Mouse (Mus musculus) limb, embryonic 14.5 days (tissue): ENCODE data around the gene Aicda. TPM values are rescaled to one million over a fixed set of nuclear protein-coding genes. Genes with fewer than 3 reads are reported as not detected.

ENCODE experiments used
- ATAC-seq: fragments of 200-750 bp; cut with Nextera tagmentation; 2 replicates; pipeline ENCODE4 v1.8.0; 2017; ENCODE audit warnings: low read depth, moderate number of reproducible peaks, moderate TSS enrichment; ENCODE audit not compliant: low FRiP score
- DNase-seq: peaks from one replicate; pipeline ENCODE4 v3.0.0-alpha.2; 2015; ENCODE audit warnings: low spot score
- H3K27ac ChIP-seq: fragments of 300-500 bp; sonication (generic); replicated peaks from 2 replicates; pipeline ENCODE4 v1.5.1; 2014; ENCODE audit warnings: low read depth, mild to moderate bottlenecking, low read length, moderate library complexity, mixed read lengths
- H3K27me3 ChIP-seq: fragments of 300-500 bp; sonication (generic); 2 replicates; pipeline ENCODE4 v1.6.1; 2014; ENCODE audit warnings: low read length, mixed read lengths; ENCODE audit not compliant: control insufficient read depth, insufficient read depth
- H3K36me3 ChIP-seq: fragments of 300-500 bp; sonication (generic); 2 replicates; pipeline ENCODE4 v1.6.1; 2014; ENCODE audit warnings: mild to moderate bottlenecking, low read length, moderate library complexity, mixed read lengths; ENCODE audit not compliant: control insufficient read depth, insufficient read depth
- H3K4me1 ChIP-seq: fragments of 300-500 bp; sonication (generic); 2 replicates; pipeline ENCODE4 v1.6.1; 2014; ENCODE audit warnings: antibody characterized with exemption, low read length, mixed read lengths; ENCODE audit not compliant: control insufficient read depth, insufficient read depth
- H3K4me2 ChIP-seq: fragments of 300-500 bp; sonication (generic); replicated peaks from 2 replicates; pipeline ENCODE4 v1.6.1; 2014; ENCODE audit warnings: low read depth, mild to moderate bottlenecking, low read length, moderate library complexity; ENCODE audit not compliant: severe bottlenecking
- H3K4me3 ChIP-seq: fragments of 300-500 bp; sonication (generic); replicated peaks from 2 replicates; pipeline ENCODE4 v1.5.1; 2014; ENCODE audit warnings: low read length
- H3K9ac ChIP-seq: fragments of 300-500 bp; sonication (generic); 2 replicates; pipeline ENCODE4 v1.6.1; 2014; ENCODE audit warnings: mild to moderate bottlenecking, low read depth, low read length, moderate library complexity; ENCODE audit not compliant: severe bottlenecking
- H3K9me3 ChIP-seq: fragments of 300-500 bp; sonication (generic); 2 replicates; pipeline ENCODE4 v1.6.1; 2016; ENCODE audit warnings: low read length; ENCODE audit not compliant: control insufficient read depth
- POLR2A ChIP-seq: fragments of 200-500 bp; IDR thresholded peaks from 2 replicates; pipeline ENCODE4 v1.8.0; 2012; ENCODE audit warnings: inconsistent platforms, mild to moderate bottlenecking, moderate library complexity, borderline replicate concordance; ENCODE audit not compliant: insufficient read depth, insufficient read length; ENCODE audit errors: extremely low read depth
- WGBS: fragments of 180-500 bp; shearing (Covaris S2); extraction: QIAGEN DNeasy Blood & Tissue Kit; methylation state at CpG from one replicate; pipeline ENCODE4 v1.1.7; 2014; 5-methylcytosine and 5-hydroxymethylcytosine counted together
- polyA plus RNA-seq, 2 experiments: library from polyadenylated mRNA; depleted of rRNA in 1 of 2; stranded (reverse) in 1 of 2; unstranded in 1 of 2; fragments of >200 nt; fragmentation: Nextera tagmentation in 1 of 2; extraction: Ambion mirVana in 1 of 2; gene quantifications; 2 replicates each; pipeline versions ENCODE4 v1.2.1 to v1.2.3; 2012 to 2014

Aicda gene
- polyA plus RNA-seq, 2 experiments = 0.19 to 0.23 TPM

DNA sequence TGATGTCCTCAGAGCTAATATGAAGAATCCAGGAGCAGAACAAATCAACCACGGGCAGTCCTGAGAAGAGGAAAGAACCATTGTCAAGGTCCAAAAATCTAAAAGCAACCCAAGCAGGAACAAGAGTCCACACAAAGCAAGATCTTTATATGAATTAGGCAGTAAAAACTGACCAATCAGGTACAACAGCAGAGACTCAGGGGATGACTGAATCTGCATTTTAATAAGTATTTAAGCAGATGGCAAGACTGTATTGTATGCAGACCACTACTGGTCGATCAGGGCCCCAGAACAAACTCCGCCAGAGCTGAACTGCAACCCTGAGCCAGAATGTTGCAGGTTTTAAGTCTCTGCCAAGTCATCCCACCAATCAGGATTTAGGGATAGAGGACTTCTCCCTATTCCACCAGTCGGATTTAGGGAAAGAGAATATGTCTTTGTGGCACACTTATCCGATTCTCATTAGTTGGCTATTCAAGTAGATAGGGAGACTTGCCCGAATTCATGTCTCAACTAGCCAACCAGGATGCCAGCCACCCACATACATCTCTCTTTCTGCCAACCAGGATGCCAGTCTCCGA is 46.6 kb downstream of the Aicda start:
- no peak for ATAC-seq
- WGBS = 82% methylated on average over 7 of the region's 7 CpGs
- no peak overlapping the region for H3K4me2 ChIP-seq

DNA sequence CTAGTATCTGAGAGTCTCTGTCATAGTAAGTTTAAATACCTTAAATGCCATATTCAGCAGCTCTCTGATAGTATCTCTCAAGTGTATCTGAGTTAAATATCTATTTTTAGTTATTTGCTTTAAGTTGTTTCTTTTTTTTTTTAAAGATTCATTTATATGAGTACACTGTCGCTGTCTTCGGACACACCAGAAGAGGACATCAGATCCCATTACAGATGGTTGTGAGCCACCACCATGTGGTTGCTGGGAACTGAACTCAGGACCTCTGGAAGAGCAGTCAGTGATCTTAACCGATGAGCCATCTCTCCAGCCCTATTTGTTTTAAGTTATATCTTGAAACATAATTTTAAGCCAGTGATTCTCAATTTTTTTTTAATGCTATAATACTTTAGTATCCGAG is 47.4 kb downstream of the Aicda start:
- Histone ChIP-seq H3K36me3 (no peaks in the 10 kb centered on the region), H3K27ac (no peak overlapping the region), H3K4me2 (no peak overlapping the region), H3K9me3 (no peaks in the 10 kb centered on the region), H3K9ac (no peak overlapping the region), H3K27me3 (no peaks in the 10 kb centered on the region), H3K4me1 (no peaks in the 10 kb centered on the region), H3K4me3 (no peak overlapping the region)
- WGBS = 87% methylated on average over 4 of the region's 4 CpGs
- TF ChIP-seq POLR2A = no peak
- no peak for ATAC-seq
- DNase-seq = no peak

More for the DNA sequence above, 46.6 kb downstream of the Aicda start:
- H3K4me3 ChIP-seq = no peak overlapping the region
- no peaks in the 10 kb centered on the region for H3K27me3 ChIP-seq
- no peak overlapping the region for H3K9ac ChIP-seq
- H3K27ac ChIP-seq = no peak overlapping the region
- DNase-seq = no peak
- no peaks in the 10 kb centered on the region for H3K9me3 ChIP-seq
- H3K36me3 ChIP-seq = no peaks in the 10 kb centered on the region
- no peaks in the 10 kb centered on the region for H3K4me1 ChIP-seq
- TF ChIP-seq POLR2A = no peak

DNA sequence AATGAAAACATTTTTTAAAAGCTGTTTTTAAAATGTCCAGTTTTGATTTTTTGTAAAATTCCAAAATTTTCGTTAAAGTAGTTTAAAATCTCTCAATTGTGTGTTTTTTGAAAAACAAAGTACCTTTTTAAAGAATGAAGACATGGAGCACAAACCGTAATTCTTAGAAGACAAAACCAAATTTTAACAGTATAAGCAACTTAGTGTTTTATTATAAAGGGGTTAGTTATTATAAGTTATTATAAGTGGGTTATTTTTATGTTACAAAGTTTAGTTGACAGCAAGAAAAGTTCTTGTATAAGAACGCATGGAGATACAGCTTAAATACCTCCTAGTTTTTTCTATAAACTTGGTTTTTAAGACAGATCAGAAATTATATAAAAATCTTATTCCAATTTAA is 48.0 kb downstream of the Aicda start:
- H3K27ac ChIP-seq = no peak overlapping the region
- no peak for DNase-seq
- 85% methylated on average over 3 of the region's 3 CpGs for WGBS
- H3K27me3 ChIP-seq = no peaks in the 10 kb centered on the region
- no peaks in the 10 kb centered on the region for H3K36me3 ChIP-seq
- no peak for TF ChIP-seq POLR2A
- peak overlapping the region; percentile 36 for H3K4me3 ChIP-seq
- H3K9me3 ChIP-seq = no peaks in the 10 kb centered on the region
- peak overlapping the region; percentile 44 for H3K4me2 ChIP-seq
- H3K4me1 ChIP-seq = no peaks in the 10 kb centered on the region
- H3K9ac ChIP-seq = no peak overlapping the region; the same call in 1 of the 2 replicates
- no peak for ATAC-seq

DNA sequence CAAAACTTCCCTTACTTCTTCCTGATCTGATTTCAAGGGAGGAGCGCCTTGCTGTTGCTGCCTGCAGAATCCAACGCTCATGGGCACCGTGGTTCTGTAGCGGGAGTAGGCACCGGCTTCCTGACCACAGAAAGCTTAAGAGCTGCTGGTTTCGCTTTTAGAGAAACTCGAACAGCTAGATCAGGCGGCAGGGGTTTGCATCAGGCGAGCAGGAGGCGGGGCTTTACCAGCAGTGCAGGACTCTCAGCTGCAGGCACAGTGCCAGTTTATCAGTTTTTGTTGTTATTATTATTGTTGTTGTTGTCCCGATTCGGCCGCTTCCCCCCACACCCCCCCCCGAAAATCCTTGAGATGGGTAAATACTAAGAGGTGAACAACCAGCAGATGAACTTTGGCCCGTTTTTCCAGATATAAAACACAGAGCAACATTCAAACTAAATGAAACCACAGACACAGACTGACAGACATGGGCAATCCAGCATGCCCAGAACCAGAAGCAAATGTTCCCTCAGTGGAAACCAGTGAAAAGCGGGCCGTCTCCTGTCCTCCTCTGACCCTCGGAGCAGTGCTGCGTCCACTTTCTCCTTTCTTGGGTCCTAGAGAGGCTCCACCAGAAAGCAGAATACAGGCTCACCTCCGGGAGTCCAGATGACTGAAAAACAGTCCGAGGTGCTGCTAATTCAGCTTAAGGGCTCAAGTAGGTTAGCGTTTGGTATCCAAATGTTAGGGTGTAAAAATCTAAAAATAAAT is 48.8 kb downstream of the Aicda start, which contains the start of gene Apobec1:
Gene Apobec1, minus strand, starts transcription at position 203 of the 750 bp plus-strand sequence.
- peak; percentile 84 for ATAC-seq
- 6% methylated on average over 22 of the region's 22 CpGs for WGBS

DNA sequence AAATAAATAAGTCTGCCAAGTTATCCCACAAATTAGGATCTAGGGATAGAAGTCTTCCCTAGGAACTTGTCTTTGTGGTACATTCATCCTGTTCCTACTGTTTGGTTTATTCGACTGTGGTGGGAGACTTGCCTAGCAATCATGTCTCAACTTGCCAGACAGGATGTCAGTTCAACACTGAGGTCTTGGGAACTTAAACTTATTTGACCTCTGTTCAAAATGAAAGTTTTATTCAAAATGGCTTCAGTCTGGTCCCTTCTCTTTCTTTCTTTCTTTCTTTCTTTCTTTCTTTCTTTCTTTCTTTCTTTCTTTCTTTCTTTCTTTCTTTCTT is 49.4 kb downstream of the Aicda start:
- Histone ChIP-seq H3K9ac (no peak overlapping the region; the same call in 1 of the 2 replicates), H3K9me3 (no peaks in the 10 kb centered on the region), H3K36me3 (no peaks in the 10 kb centered on the region), H3K4me1 (no peaks in the 10 kb centered on the region), H3K4me2 (peak overlapping the region; percentile 44), H3K4me3 (peak overlapping the region; percentile 36), H3K27ac (no peak overlapping the region), H3K27me3 (no peaks in the 10 kb centered on the region)
- ATAC-seq = no peak
- DNase-seq = no peak
- no peak for TF ChIP-seq POLR2A
- WGBS = 48% methylated on average over 1 of the region's 1 CpGs

More for the DNA sequence above, 48.8 kb downstream of the Aicda start, which contains the start of gene Apobec1:
- Histone ChIP-seq H3K27ac (no peak within 1 kb of the TSS), H3K4me1 (no peaks in the 10 kb centered on the region), H3K36me3 (no peaks in the 10 kb centered on the region), H3K9ac (peak within 1 kb of the TSS; percentile 48), H3K27me3 (no peaks in the 10 kb centered on the region), H3K9me3 (no peaks in the 10 kb centered on the region), H3K4me3 (peak within 1 kb of the TSS; percentile 36), H3K4me2 (peak within 1 kb of the TSS; percentile 44)
- TF ChIP-seq POLR2A = peak; percentile 24; the same call in 1 of the 2 replicates
- DNase-seq = peak; percentile 87
